Mouse (Mus musculus) spleen, adult 2 months (tissue): ENCODE data around the gene Nrxn3.

Experiments used
- CTCF ChIP-seq: fragments of 200-500 bp; IDR thresholded peaks from 2 replicates; pipeline ENCODE4 v1.5.1; 2011; ENCODE audit warnings: mild to moderate bottlenecking, inconsistent platforms; ENCODE audit not compliant: insufficient read depth, insufficient read length, insufficient replicate concordance; ENCODE audit errors: extremely low read depth
- POLR2A ChIP-seq: fragments of 200-500 bp; IDR thresholded peaks from 2 replicates; pipeline ENCODE4 v1.6.1; 2011; ENCODE audit warnings: low read depth, low read length, inconsistent platforms

GRCm38 (mm10) chr12:90274621-90275236 is 1552.1 kb downstream of the Nrxn3 start:
- no peak for TF ChIP-seq POLR2A
- no peak for TF ChIP-seq CTCF
